Mouse (Mus musculus): ENCODE results near the gene Gnb1l.

GRCm38 (mm10) chr16:18483839-18484238, 14.7 kb upstream of the Gnb1l start:
- TF ChIP-seq CTCF (IDR thresholded peaks at IDR 0.05; ENCODE audit: low read depth), result no peak
- TF ChIP-seq EP300 (IDR thresholded peaks at IDR 0.05; ENCODE audit: low read depth), result no peak

Measured in heart, postnatal 0 days (tissue).